49 mouse cellular contexts compared by ENCODE assay signal in the genomic region with DNA sequence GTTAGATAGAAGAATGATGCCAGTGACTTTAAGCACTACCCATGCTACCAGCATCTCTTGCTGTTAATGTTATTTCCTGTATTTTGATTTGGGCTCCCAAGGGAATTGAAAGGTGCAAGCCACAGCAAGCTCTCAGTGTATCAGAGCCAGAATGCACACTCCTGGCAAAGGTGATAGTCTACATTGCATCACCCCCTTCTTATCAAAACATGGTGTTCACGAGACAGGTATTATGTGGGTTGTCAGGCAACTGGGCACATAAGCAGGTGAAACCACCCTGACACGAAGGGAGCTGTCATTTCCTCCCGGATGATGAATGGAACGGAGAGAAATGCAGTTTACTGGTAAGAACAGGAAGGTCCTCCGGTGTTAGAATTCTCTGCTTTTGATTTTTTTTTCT. TPM values are rescaled to one million over a fixed set of nuclear protein-coding genes. Genes with fewer than 3 reads are reported as not detected.
"Had no signal": no experiment of that assay in that cellular context is flagged by ENCODE, and none has a peak within 500 bp of the region (broad histone marks: within the 10 kb centered on the region; RNA-seq: fewer than 3 reads in every experiment).

No protein-coding gene starts in this region.

- H3K9ac ChIP-seq: heart, embryonic 12.5 days; heart, embryonic 13.5 days; heart, embryonic 15.5 days; hindbrain, embryonic 12.5 days; hindbrain, embryonic 13.5 days; hindbrain, embryonic 14.5 days; hindbrain, embryonic 15.5 days; kidney, embryonic 15.5 days had no signal

- H3K4me1 ChIP-seq: heart, embryonic 10.5 days; heart, embryonic 12.5 days; heart, embryonic 13.5 days; heart, embryonic 15.5 days; hindbrain, embryonic 10.5 days; hindbrain, embryonic 12.5 days; hindbrain, embryonic 13.5 days; hindbrain, embryonic 15.5 days; kidney, embryonic 15.5 days had no signal

- ATAC-seq: hindbrain, embryonic 16.5 days; hindbrain, postnatal 0 days; inflammation-experienced regulatory T-cells, adult 6 months; intestine, embryonic 16.5 days had no signal

- H3K4me3 ChIP-seq: heart, adult 2 months; heart, embryonic 10.5 days; heart, embryonic 12.5 days; heart, embryonic 13.5 days; heart, embryonic 15.5 days; hindbrain, embryonic 10.5 days; hindbrain, embryonic 12.5 days; hindbrain, embryonic 13.5 days; hindbrain, embryonic 15.5 days; kidney, embryonic 15.5 days; layer of hippocampus, adult 2 months had no signal

- H3K9me3 ChIP-seq: heart, embryonic 10.5 days; heart, embryonic 12.5 days; heart, embryonic 13.5 days; heart, embryonic 15.5 days; hindbrain, embryonic 10.5 days; hindbrain, embryonic 12.5 days; hindbrain, embryonic 13.5 days; hindbrain, embryonic 15.5 days; kidney, embryonic 15.5 days had no signal

- DNase-seq: heart, adult 18-20 months; heart, adult 2 months; heart, postnatal 10 days; heart, postnatal 14 days; heart, postnatal 36 days; heart, postnatal 4 days; kidney, adult 11 months; kidney, adult 18-20 months; kidney, adult 2 months; kidney, adult 8-10 months; kidney, adult 9 months; kidney, postnatal 10 days; kidney, postnatal 14 days; kidney, postnatal 25 days; kidney, postnatal 36 days; kidney, postnatal 4 days; layer of hippocampus, adult 9-11 months; layer of hippocampus, postnatal 36 days had no signal

- H3K4me2 ChIP-seq: heart, embryonic 11.5 days; heart, embryonic 12.5 days; heart, embryonic 13.5 days; heart, embryonic 15.5 days; hindbrain, embryonic 12.5 days; hindbrain, embryonic 13.5 days; hindbrain, embryonic 14.5 days; hindbrain, embryonic 15.5 days; kidney, embryonic 15.5 days had no signal

- H3K27me3 ChIP-seq: heart, embryonic 12.5 days; heart, embryonic 13.5 days; heart, embryonic 15.5 days; hindbrain, embryonic 12.5 days; hindbrain, embryonic 13.5 days; hindbrain, embryonic 15.5 days; kidney, embryonic 15.5 days had no signal

- H3K27ac ChIP-seq: heart, adult 2 months; heart, embryonic 10.5 days; heart, embryonic 13.5 days; heart, embryonic 15.5 days; hindbrain, embryonic 10.5 days; hindbrain, embryonic 12.5 days; hindbrain, embryonic 13.5 days; hindbrain, embryonic 14.5 days; hindbrain, embryonic 15.5 days; hindbrain, postnatal 0 days; kidney, embryonic 15.5 days; kidney, postnatal 0 days; layer of hippocampus, adult 2 months had no signal

- H3K36me3 ChIP-seq: heart, embryonic 10.5 days; heart, embryonic 12.5 days; heart, embryonic 13.5 days; heart, embryonic 15.5 days; hindbrain, embryonic 10.5 days; hindbrain, embryonic 12.5 days; hindbrain, embryonic 13.5 days; hindbrain, embryonic 15.5 days; kidney, embryonic 15.5 days had no signal

RNA-seq across cellular contexts. Expression of a gene that starts 44.3 kb away (rescaled TPM):
- total RNA-seq: heart, adult 18-20 months; heart, adult 2 months; heart, adult 8-10 months; heart, postnatal 10 days; heart, postnatal 14 days; heart, postnatal 25 days; heart, postnatal 36 days; heart, postnatal 4 days; hematopoietic stem cell, adult 5-6 weeks; layer of hippocampus, adult 18-20 months; layer of hippocampus, adult 2 months; layer of hippocampus, postnatal 10 days; layer of hippocampus, postnatal 25 days; layer of hippocampus, postnatal 36 days had no signal
- polyA plus RNA-seq: heart, adult 2 months; heart, embryonic 10.5 days; heart, embryonic 11.5 days; heart, embryonic 12.5 days; heart, embryonic 13.5 days; heart, embryonic 14.5 days; heart, embryonic 15.5 days; heart, embryonic 16.5 days; heart, postnatal 0 days; hindbrain, embryonic 10.5 days; hindbrain, embryonic 11.5 days; hindbrain, embryonic 12.5 days; hindbrain, embryonic 13.5 days; hindbrain, embryonic 14.5 days; hindbrain, embryonic 15.5 days; hindbrain, embryonic 16.5 days; hindbrain, postnatal 0 days; inflammation-experienced regulatory T-cells, adult 6 months; intestine, embryonic 14.5 days; intestine, embryonic 16.5 days; kidney, adult 2 months; kidney, embryonic 14.5 days; kidney, embryonic 15.5 days; kidney, embryonic 16.5 days; kidney, postnatal 0 days; large intestine, adult 2 months had no signal
